Mouse (Mus musculus) intestine, postnatal 0 days (tissue): ENCODE measurements at regions not wholly inside any gene's neighbourhood (a gene's known extent, or its start where the extent isn't known, plus 50 kb on each side); places are given as distances from the start of the nearest gene placed in this dataset.

Experiments
- ATAC-seq: fragments of 200-750 bp; cut with Nextera tagmentation; 2 replicates; pipeline ENCODE4 v1.8.0; 2017; ENCODE audit warnings: mild to moderate bottlenecking, moderate TSS enrichment, moderate library complexity
- H3K27ac ChIP-seq: fragments of 300-500 bp; sonication (generic); 2 replicates; pipeline ENCODE4 v1.5.1; 2014; ENCODE audit warnings: mild to moderate bottlenecking, low read depth, low read length, moderate library complexity
- H3K27me3 ChIP-seq: fragments of 300-500 bp; sonication (generic); replicated peaks from 2 replicates; pipeline ENCODE4 v1.6.1; 2014; ENCODE audit warnings: low read length, mixed read lengths; ENCODE audit not compliant: control insufficient read depth, insufficient read depth
- H3K36me3 ChIP-seq: fragments of 300-500 bp; sonication (generic); 2 replicates; pipeline ENCODE4 v1.6.1; 2014; ENCODE audit warnings: mild to moderate bottlenecking, moderate library complexity; ENCODE audit not compliant: control insufficient read depth, insufficient read depth
- H3K4me1 ChIP-seq: fragments of 300-500 bp; sonication (generic); replicated peaks from 2 replicates; pipeline ENCODE4 v1.6.1; 2014; ENCODE audit warnings: antibody characterized with exemption, low read length, mixed read lengths; ENCODE audit not compliant: control insufficient read depth, insufficient read depth
- H3K4me2 ChIP-seq: fragments of 300-500 bp; sonication (generic); replicated peaks from 2 replicates; pipeline ENCODE4 v1.6.1; 2014; ENCODE audit warnings: low read depth, mild to moderate bottlenecking, moderate library complexity
- H3K4me3 ChIP-seq: fragments of 300-500 bp; sonication (generic); 2 replicates; pipeline ENCODE4 v1.5.1; 2014; ENCODE audit warnings: low read depth, low read length
- H3K9ac ChIP-seq: fragments of 300-500 bp; sonication (generic); 2 replicates; pipeline ENCODE4 v1.6.1; 2014; ENCODE audit warnings: mild to moderate bottlenecking, low read depth, low read length
- H3K9me3 ChIP-seq: fragments of 300-500 bp; sonication (generic); 2 replicates; pipeline ENCODE4 v1.6.1; 2016; ENCODE audit warnings: mixed run types; ENCODE audit not compliant: control insufficient read depth
- CTCF ChIP-seq: sonication (generic); IDR thresholded peaks from 2 replicates; pipeline ENCODE4 v1.5.1; 2016; ENCODE audit warnings: low read depth, mild to moderate bottlenecking, control low read depth, antibody characterized with exemption, moderate library complexity
- WGBS: fragments of 180-500 bp; shearing (Covaris S2); extraction: QIAGEN DNeasy Blood & Tissue Kit; methylation state at CpG from one replicate; pipeline ENCODE4 v1.1.7; 2014; 5-methylcytosine and 5-hydroxymethylcytosine counted together

GRCm38 (mm10) chr2:166353447-166354111, 198.1 kb upstream of the Sulf2 start:
- Histone ChIP-seq H3K27me3 (no peaks in the 10 kb centered on the region), H3K27ac (no peak overlapping the region), H3K9me3 (no peaks in the 10 kb centered on the region), H3K4me1 (peaks cover 6% of the 10 kb centered on the region; the same call in 1 of the 2 replicates), H3K4me3 (no peak overlapping the region), H3K36me3 (no peaks in the 10 kb centered on the region), H3K9ac (no peak overlapping the region), H3K4me2 (no peak overlapping the region)
- TF ChIP-seq CTCF: no peak
- ATAC-seq: no peak
- 50% methylated on average over 12 of the region's 12 CpGs for whole genome bisulfite sequencing

- Histone ChIP-seq H3K36me3 (no peaks in the 10 kb centered on the region), H3K27ac (no peak overlapping the region), H3K4me2 (no peak overlapping the region), H3K4me1 (peaks cover 6% of the 10 kb centered on the region; the same call in 1 of the 2 replicates), H3K9ac (no peak overlapping the region), H3K9me3 (no peaks in the 10 kb centered on the region), H3K4me3 (no peak overlapping the region), H3K27me3 (no peaks in the 10 kb centered on the region)
- TF ChIP-seq CTCF: no peak
- 82% methylated on average over 5 of the region's 5 CpGs for WGBS
- ATAC-seq: no peak
These were observed 196.5 kb upstream of the Sulf2 start for GRCm38 (mm10) chr2:166351984-166352383.

- H3K36me3 ChIP-seq: no peaks in the 10 kb centered on the region
- ATAC-seq: no peak
- no peak overlapping the region for H3K27ac ChIP-seq
- TF ChIP-seq CTCF: no peak
- H3K27me3 ChIP-seq: no peaks in the 10 kb centered on the region
- 75% methylated on average over 9 of the region's 9 CpGs for WGBS
- H3K9ac ChIP-seq: no peak overlapping the region
- H3K4me3 ChIP-seq: no peak overlapping the region
- H3K4me2 ChIP-seq: no peak overlapping the region
- H3K9me3 ChIP-seq: no peaks in the 10 kb centered on the region
- peaks cover 6% of the 10 kb centered on the region; the same call in 1 of the 2 replicates for H3K4me1 ChIP-seq
These were observed 196.1 kb upstream of the Sulf2 start for GRCm38 (mm10) chr2:166351581-166351980.

- ATAC-seq: no peak
- Histone ChIP-seq H3K4me3 (no peak overlapping the region), H3K4me2 (no peak overlapping the region), H3K27me3 (no peaks in the 10 kb centered on the region), H3K27ac (no peak overlapping the region), H3K36me3 (no peaks in the 10 kb centered on the region), H3K4me1 (peaks cover 6% of the 10 kb centered on the region; the same call in 1 of the 2 replicates), H3K9ac (no peak overlapping the region), H3K9me3 (no peaks in the 10 kb centered on the region)
- TF ChIP-seq CTCF: no peak
- WGBS: 60% methylated on average over 10 of the region's 10 CpGs
These were observed 193.2 kb upstream of the Sulf2 start for GRCm38 (mm10) chr2:166348654-166349053.

GRCm38 (mm10) chr2:166346421-166347182, 191.1 kb upstream of the Sulf2 start:
- Histone ChIP-seq H3K36me3 (no peaks in the 10 kb centered on the region), H3K27me3 (no peaks in the 10 kb centered on the region), H3K9me3 (no peaks in the 10 kb centered on the region), H3K4me1 (no peaks in the 10 kb centered on the region), H3K4me3 (no peak overlapping the region), H3K27ac (no peak overlapping the region), H3K4me2 (no peak overlapping the region), H3K9ac (no peak overlapping the region)
- 57% methylated on average over 18 of the region's 18 CpGs for WGBS
- no peak for ATAC-seq
- no peak for TF ChIP-seq CTCF

- ATAC-seq: no peak
- TF ChIP-seq CTCF: no peak
- 51% methylated on average over 10 of the region's 10 CpGs for WGBS
These were observed 188.3 kb upstream of the Sulf2 start for GRCm38 (mm10) chr2:166343551-166344340.

More at GRCm38 (mm10) chr2:166343551-166344340, 188.3 kb upstream of the Sulf2 start:
- Histone ChIP-seq H3K36me3 (no peaks in the 10 kb centered on the region), H3K4me3 (no peak overlapping the region), H3K27ac (no peak overlapping the region), H3K9me3 (no peaks in the 10 kb centered on the region), H3K4me1 (no peaks in the 10 kb centered on the region), H3K4me2 (no peak overlapping the region), H3K9ac (no peak overlapping the region), H3K27me3 (no peaks in the 10 kb centered on the region)
